Mouse (Mus musculus) hindbrain, postnatal 0 days (tissue): ENCODE data around the gene Pnmal1. TPM values are rescaled to one million over a fixed set of nuclear protein-coding genes. Genes with fewer than 3 reads are reported as not detected.

ENCODE experiments used
- ATAC-seq: fragments of 200-750 bp; cut with Nextera tagmentation; 2 replicates; pipeline ENCODE4 v1.8.0; 2017; ENCODE audit warnings: mild to moderate bottlenecking, moderate TSS enrichment, moderate library complexity
- DNase-seq: peaks from one replicate; pipeline ENCODE4 v3.0.0-alpha.2; 2015; ENCODE audit warnings: low spot score
- H3K27ac ChIP-seq: fragments of 300-500 bp; sonication (generic); 2 replicates; pipeline ENCODE4 v1.5.1; 2014; ENCODE audit warnings: mild to moderate bottlenecking
- H3K27me3 ChIP-seq: fragments of 300-500 bp; sonication (generic); 2 replicates; pipeline ENCODE4 v1.6.1; 2014; ENCODE audit warnings: low read length, mixed read lengths; ENCODE audit not compliant: insufficient read depth
- H3K36me3 ChIP-seq: fragments of 300-500 bp; sonication (generic); 2 replicates; pipeline ENCODE4 v1.6.1; 2014; ENCODE audit warnings: low read length, mixed read lengths; ENCODE audit not compliant: insufficient read depth
- H3K4me1 ChIP-seq: fragments of 300-500 bp; sonication (generic); 2 replicates; pipeline ENCODE4 v1.6.1; 2014; ENCODE audit warnings: antibody characterized with exemption, low read length, mixed read lengths; ENCODE audit not compliant: insufficient read depth
- H3K4me2 ChIP-seq: fragments of 300-500 bp; sonication (generic); 2 replicates; pipeline ENCODE4 v1.6.1; 2014; ENCODE audit warnings: low read depth, mild to moderate bottlenecking, low read length, moderate library complexity, mixed read lengths
- H3K4me3 ChIP-seq: fragments of 300-500 bp; sonication (generic); 2 replicates; pipeline ENCODE4 v1.5.1; 2014; ENCODE audit warnings: low read length
- H3K9ac ChIP-seq: fragments of 300-500 bp; sonication (generic); replicated peaks from 2 replicates; pipeline ENCODE4 v1.6.1; 2014; ENCODE audit warnings: mild to moderate bottlenecking, low read length, moderate library complexity, mixed read lengths
- H3K9me3 ChIP-seq: fragments of 300-500 bp; sonication (generic); 2 replicates; pipeline ENCODE4 v1.6.1; 2016; ENCODE audit warnings: low read length, mixed read lengths
- CTCF ChIP-seq: IDR thresholded peaks from 2 replicates; pipeline ENCODE4 v1.5.1; 2016; ENCODE audit warnings: antibody characterized with exemption, control low read depth, low read depth
- WGBS: fragments of 180-500 bp; shearing (Covaris S2); extraction: QIAGEN DNeasy Blood & Tissue Kit; methylation state at CpG from one replicate; pipeline ENCODE4 v1.1.7; 2014; 5-methylcytosine and 5-hydroxymethylcytosine counted together
- polyA plus RNA-seq: library from polyadenylated mRNA; unstranded; fragments of >200 nt; fragmentation: Nextera tagmentation; extraction: Ambion mirVana; gene quantifications from 2 replicates; pipeline ENCODE4 v1.2.1, GENCODE M21; 2015
- total RNA-seq: library from RNA; depleted of rRNA; stranded (reverse); fragments of >200 nt; gene quantifications from 2 replicates; pipeline ENCODE4 v1.2.3, GENCODE M21; 2014

Gene Pnmal1
- total and polyA plus RNA-seq, 2 experiments from 2014 or later = 24.3 to 40.9 TPM

GRCm38 (mm10) chr7:16946441-16947348 lies 12.8 kb upstream of the Pnmal1 start:
- peak; percentile 63 for DNase-seq
- no peaks in the 10 kb centered on the region for H3K27me3 ChIP-seq
- 3% methylated on average over 53 of the region's 53 CpGs for WGBS
- H3K4me1 ChIP-seq = peaks cover 36% of the 10 kb centered on the region
- H3K4me2 ChIP-seq = peak overlapping the region; percentile 96
- H3K9me3 ChIP-seq = no peaks in the 10 kb centered on the region
- peak overlapping the region; percentile 64 for H3K4me3 ChIP-seq
- no peak for ATAC-seq
- H3K9ac ChIP-seq = peak overlapping the region; percentile 72
- H3K27ac ChIP-seq = peak overlapping the region; percentile 91
- TF ChIP-seq CTCF = peak; percentile 38; the same call in 1 of the 2 replicates
- H3K36me3 ChIP-seq = no peaks in the 10 kb centered on the region

GRCm38 (mm10) chr7:16947349-16947895 lies 12.1 kb upstream of the Pnmal1 start:
- no peak for ATAC-seq
- H3K4me1 ChIP-seq = peaks cover 36% of the 10 kb centered on the region
- no peaks in the 10 kb centered on the region for H3K9me3 ChIP-seq
- WGBS = 8% methylated on average over 22 of the region's 22 CpGs
- H3K36me3 ChIP-seq = no peaks in the 10 kb centered on the region
- peak; percentile 34 for DNase-seq
- peak overlapping the region; percentile 96 for H3K4me2 ChIP-seq
- no peaks in the 10 kb centered on the region for H3K27me3 ChIP-seq
- TF ChIP-seq CTCF = no peak
- H3K27ac ChIP-seq = peak overlapping the region; percentile 91
- peak overlapping the region; percentile 72 for H3K9ac ChIP-seq
- H3K4me3 ChIP-seq = peak overlapping the region; percentile 64

- 1% methylated on average over 4 of the region's 4 CpGs for WGBS
- ATAC-seq = peak; percentile 6; the same call in 1 of the 2 replicates
Measured at GRCm38 (mm10) chr7:16947959-16948361, 11.5 kb upstream of the Pnmal1 start.

GRCm38 (mm10) chr7:16948923-16949458 lies 10.5 kb upstream of the Pnmal1 start:
- H3K4me1 ChIP-seq = peaks cover 30% of the 10 kb centered on the region
- peak; percentile 57 for TF ChIP-seq CTCF
- peak overlapping the region; percentile 91; the same call in 1 of the 2 replicates for H3K27ac ChIP-seq
- peak overlapping the region; percentile 72; the same call in 1 of the 2 replicates for H3K9ac ChIP-seq
- no peaks in the 10 kb centered on the region for H3K9me3 ChIP-seq
- peak; percentile 60 for DNase-seq
- H3K36me3 ChIP-seq = no peaks in the 10 kb centered on the region
- H3K4me3 ChIP-seq = no peak overlapping the region
- H3K4me2 ChIP-seq = peak overlapping the region; percentile 96
- ATAC-seq = no peak
- 49% methylated on average over 8 of the region's 8 CpGs for WGBS
- H3K27me3 ChIP-seq = no peaks in the 10 kb centered on the region

More at GRCm38 (mm10) chr7:16947959-16948361, 11.5 kb upstream of the Pnmal1 start:
- Histone ChIP-seq H3K27ac (peak overlapping the region; percentile 91), H3K9me3 (no peaks in the 10 kb centered on the region), H3K9ac (peak overlapping the region; percentile 72), H3K4me2 (peak overlapping the region; percentile 96), H3K4me1 (peaks cover 36% of the 10 kb centered on the region), H3K36me3 (no peaks in the 10 kb centered on the region), H3K4me3 (peak overlapping the region; percentile 64), H3K27me3 (no peaks in the 10 kb centered on the region)
- DNase-seq = peak; percentile 79
- TF ChIP-seq CTCF = no peak

GRCm38 (mm10) chr7:16949908-16950841 lies 9.3 kb upstream of the Pnmal1 start:
- peaks cover 27% of the 10 kb centered on the region for H3K4me1 ChIP-seq
- H3K36me3 ChIP-seq = no peaks in the 10 kb centered on the region
- DNase-seq (peak; percentile 91), ATAC-seq (peak; percentile 59)
- peak overlapping the region; percentile 20; the same call in 1 of the 2 replicates for H3K4me3 ChIP-seq
- no peaks in the 10 kb centered on the region for H3K9me3 ChIP-seq
- peak overlapping the region; percentile 45 for H3K9ac ChIP-seq
- no peaks in the 10 kb centered on the region for H3K27me3 ChIP-seq
- peak overlapping the region; percentile 68 for H3K27ac ChIP-seq
- H3K4me2 ChIP-seq = peak overlapping the region; percentile 96
- TF ChIP-seq CTCF = peak; percentile 96
- 11% methylated on average over 28 of the region's 29 CpGs for WGBS
